Mouse (Mus musculus): ENCODE results near the gene Rars.

The Rars gene

DNA sequence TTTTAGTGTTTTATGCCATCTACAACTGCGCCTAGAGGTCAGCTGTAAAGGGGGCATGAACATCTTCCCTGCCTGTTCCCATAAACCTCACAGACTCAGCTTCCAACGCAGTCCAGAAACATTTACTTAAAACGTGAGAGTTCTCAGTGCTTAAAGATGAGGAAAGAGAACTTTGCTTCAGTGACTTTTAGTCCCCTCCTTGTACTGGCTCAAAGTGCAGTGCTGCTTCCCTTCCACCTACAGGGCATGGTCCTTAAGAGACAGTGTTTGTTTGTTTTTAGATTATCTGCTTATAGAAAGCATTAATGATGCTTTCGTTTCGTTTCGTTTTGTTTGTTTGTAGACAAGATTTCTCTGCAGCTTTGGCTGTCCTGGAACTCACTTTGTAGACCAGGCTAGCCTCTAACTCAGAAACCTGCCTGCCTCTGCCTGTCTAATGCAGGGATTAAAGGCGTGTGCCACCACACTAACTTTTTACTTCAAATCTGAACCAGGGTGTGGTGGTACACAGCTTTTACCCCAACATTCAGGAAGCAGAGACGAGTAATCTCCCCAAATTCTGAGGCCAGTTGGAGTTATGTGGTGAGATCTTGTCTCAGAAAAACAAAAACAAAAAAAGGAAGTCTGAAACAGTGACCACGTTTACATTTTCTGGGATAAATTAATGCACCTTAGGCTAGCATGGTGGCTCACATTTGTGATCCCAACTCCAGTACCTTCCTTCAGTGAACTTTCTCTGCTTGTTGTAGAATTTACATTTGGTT, 63.4 kb downstream of the Rars start:
- DNase-seq (ENCODE audit: extremely low spot score, low spot score), result no peak

DNA sequence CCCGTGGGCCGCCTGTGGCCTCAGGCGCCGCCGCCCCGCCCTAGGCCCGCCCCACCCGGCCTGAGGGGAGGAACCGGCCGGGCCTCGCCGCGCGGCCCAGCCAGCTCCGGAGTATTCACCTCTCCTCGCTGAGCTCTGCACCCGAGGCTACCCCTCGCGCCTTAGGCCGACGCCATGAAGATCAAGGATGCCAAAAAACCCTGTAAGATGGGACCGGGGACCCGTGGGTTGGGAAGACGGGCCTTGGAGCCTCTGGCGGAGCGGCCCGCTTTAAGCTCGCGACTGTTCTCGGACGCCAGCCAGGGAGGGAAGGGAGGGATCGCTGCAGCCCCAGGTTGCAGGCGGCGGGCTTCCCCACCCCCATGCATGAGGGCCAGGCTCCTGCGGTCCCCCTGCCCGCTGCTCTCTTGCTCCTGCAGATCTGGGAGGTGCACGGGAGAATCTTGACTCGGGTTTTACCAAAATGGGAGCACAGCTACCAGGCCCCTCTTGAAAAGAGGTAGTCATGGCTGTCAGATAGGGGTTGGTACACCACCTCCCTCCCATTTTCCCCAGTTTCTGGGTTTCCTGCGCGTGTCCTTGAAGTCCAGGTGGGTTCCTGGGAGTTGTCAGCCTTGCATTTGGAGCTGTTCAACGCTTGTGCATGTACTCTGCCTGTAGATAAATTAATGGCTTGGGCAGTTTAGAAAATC, 64.4 kb downstream of the Rars start:
- peak; percentile 77 for DNase-seq (ENCODE audit: extremely low spot score, low spot score)

DNA sequence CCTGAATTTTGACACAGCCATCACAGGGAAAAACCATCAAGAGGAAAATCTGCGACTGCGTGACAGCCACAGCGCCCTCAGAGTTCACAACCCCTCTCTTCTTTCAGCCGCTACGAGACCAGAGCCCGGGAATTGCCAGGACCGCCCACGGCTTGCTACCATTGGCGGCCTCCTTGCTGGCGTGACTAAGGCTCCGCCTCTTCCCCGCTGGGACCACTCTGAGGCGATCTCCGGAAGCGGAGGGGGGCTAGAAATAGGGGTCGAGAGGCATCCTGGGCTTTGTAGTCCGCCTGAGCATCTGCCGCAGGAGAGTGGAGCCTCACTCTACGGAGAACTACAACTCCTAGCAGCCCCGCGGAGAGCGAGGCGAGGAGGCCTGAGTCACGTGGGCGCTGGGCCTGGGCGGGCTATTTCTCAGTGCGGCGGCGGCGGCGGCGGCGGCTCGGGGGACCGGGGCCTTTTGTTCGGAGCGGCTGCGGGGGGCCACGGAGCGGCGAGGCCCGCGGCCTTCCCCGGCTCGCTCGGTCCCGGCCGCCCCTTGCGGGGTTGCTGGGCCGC, 65.0 kb downstream of the Rars start, which contains the start of gene Pank3:
Gene Pank3 (plus strand): TSS at position 297 of the 558 bp plus-strand sequence.
- DNase-seq (ENCODE audit: extremely low spot score, low spot score), result peak; percentile 96

DNA sequence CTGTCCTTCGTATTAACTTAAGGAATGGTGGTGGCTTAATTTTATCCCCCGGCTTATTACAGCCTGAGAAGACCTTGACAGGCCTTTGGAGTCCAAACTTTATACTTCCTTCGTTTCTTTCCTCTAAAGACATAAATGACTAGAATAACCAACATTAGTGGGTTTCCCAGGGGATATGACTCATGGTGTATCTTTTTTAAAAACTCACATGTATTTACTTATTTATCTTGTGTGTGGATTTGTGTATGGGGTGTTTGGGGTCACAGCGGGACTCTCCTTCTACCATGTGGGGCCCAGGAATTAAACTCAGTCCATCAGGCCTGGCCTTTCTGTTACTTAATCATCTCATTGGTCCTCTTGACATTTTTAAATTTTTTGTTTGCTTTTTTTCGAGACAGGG, 67.5 kb downstream of the Rars start:
- no peak for DNase-seq (ENCODE audit: extremely low spot score, low spot score)

DNA sequence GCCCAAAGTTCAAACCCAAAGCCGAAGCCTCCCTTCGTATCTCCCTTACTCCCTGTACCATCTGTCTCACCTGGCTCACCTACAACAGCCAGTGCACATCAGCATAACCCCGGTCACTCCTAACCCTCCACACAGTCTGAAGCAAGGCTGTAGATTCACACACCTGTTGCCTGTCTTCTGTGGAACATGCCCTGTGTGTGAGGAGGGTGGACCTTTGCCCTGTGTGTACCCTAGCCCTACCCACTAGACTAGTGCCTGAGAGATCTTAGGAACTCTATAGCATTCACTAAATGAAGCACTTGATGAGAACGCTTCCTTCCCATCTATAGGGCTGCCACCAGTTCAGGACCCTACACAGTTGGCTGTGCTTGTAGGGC, 73.7 kb downstream of the Rars start:
- DNase-seq (ENCODE audit: extremely low spot score, low spot score), result no peak

DNA sequence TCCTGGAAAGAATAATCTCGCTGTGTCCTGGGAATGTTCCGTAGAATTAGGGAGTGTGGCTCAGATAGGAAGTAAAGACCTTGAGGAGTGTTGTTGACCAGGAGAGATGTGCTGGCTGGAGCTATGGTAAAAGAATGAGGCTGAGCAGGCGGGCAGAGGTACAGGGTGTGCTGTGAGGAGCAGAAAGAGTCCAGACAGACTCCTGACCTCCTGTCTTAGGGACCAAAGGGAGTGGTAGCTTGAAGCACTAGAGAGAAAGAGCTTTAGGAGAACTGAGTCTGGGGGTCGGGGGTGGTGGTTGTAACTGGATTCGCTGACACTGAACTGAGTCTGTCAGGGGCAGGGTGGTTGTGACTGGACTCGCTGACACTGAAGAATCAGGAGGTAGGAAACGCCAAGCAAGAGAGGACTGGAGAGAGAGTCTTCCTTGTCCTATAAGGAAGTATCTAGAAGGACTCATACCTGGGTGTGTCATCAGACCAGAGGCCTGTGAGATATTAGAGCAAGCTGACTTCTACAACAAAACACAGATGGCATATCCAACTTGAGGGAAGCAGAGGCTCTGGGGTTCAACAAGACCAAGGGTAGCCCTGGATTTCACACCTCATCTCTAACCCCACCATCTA, 74.2 kb downstream of the Rars start:
- no peak for DNase-seq (ENCODE audit: extremely low spot score, low spot score)
